Mouse (Mus musculus) kidney, embryonic 16.5 days (tissue): ENCODE results near the gene Ncoa3. TPM values are rescaled to one million over a fixed set of nuclear protein-coding genes. Genes with fewer than 3 reads are reported as not detected.

Experiments
- ATAC-seq: fragments of 200-750 bp; cut with Nextera tagmentation; 2 replicates; pipeline ENCODE4 v1.8.0; 2017; ENCODE audit warnings: moderate TSS enrichment; ENCODE audit not compliant: low FRiP score, low TSS enrichment
- H3K27ac ChIP-seq: fragments of 300-500 bp; sonication (generic); 2 replicates; pipeline ENCODE4 v1.5.1; 2014; ENCODE audit warnings: low read length
- H3K27me3 ChIP-seq: fragments of 300-500 bp; sonication (generic); 2 replicates; pipeline ENCODE4 v1.6.1; 2014; ENCODE audit warnings: low read length, control low read depth, mixed read lengths; ENCODE audit not compliant: insufficient read depth
- H3K36me3 ChIP-seq: fragments of 300-500 bp; sonication (generic); 2 replicates; pipeline ENCODE4 v1.6.1; 2014; ENCODE audit warnings: low read length, control low read depth, mixed read lengths; ENCODE audit not compliant: insufficient read depth
- H3K4me1 ChIP-seq: fragments of 300-500 bp; sonication (generic); 2 replicates; pipeline ENCODE4 v1.6.1; 2014; ENCODE audit warnings: low read length, control low read depth, mixed read lengths; ENCODE audit not compliant: insufficient read depth
- H3K4me2 ChIP-seq: fragments of 300-500 bp; sonication (generic); replicated peaks from 2 replicates; pipeline ENCODE4 v1.6.1; 2014; ENCODE audit warnings: low read depth, low read length
- H3K4me3 ChIP-seq: fragments of 300-500 bp; sonication (generic); 2 replicates; pipeline ENCODE4 v1.5.1; 2014; ENCODE audit warnings: mild to moderate bottlenecking, low read length
- H3K9ac ChIP-seq: fragments of 300-500 bp; sonication (generic); replicated peaks from 2 replicates; pipeline ENCODE4 v1.6.1; 2014; ENCODE audit warnings: low read length
- H3K9me3 ChIP-seq: fragments of 300-500 bp; sonication (generic); 2 replicates; pipeline ENCODE4 v1.6.1; 2016; ENCODE audit warnings: low read length, control low read depth
- WGBS: fragments of 180-500 bp; shearing (Covaris S2); extraction: QIAGEN DNeasy Blood & Tissue Kit; methylation state at CpG from one replicate; pipeline ENCODE4 v1.1.7; 2014; 5-methylcytosine and 5-hydroxymethylcytosine counted together
- polyA plus RNA-seq: library from polyadenylated mRNA; unstranded; fragments of >200 nt; fragmentation: Nextera tagmentation; extraction: Ambion mirVana; gene quantifications from 2 replicates; pipeline ENCODE4 v1.2.1, GENCODE M21; 2015

Gene Ncoa3
- polyA plus RNA-seq, 1 experiment from 2014 or later = 19.1 TPM

DNA sequence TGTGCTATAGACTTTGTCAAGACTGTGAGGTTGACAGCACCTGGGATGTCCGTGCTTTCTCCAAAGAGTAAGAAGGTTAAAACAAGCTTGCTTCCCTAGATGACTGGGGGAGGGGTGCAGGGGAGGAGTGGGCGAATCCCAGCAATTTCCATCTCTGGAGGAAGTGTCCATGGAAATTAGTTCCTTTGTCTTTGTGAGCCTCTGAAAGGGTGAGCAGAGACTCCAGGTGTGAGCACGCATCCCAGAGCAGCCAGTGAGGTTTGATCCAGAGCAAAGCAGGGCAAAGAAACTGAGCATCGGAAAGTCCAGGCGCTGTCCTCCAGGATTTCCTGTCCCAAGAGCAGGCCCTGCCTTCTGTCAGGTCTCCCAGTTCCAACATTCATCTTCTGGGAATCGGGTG lies 81.9 kb downstream of the Ncoa3 start:
- Histone ChIP-seq H3K4me2 (no peak overlapping the region), H3K9ac (no peak overlapping the region), H3K9me3 (no peaks in the 10 kb centered on the region), H3K36me3 (peaks cover 32% of the 10 kb centered on the region), H3K27me3 (no peaks in the 10 kb centered on the region), H3K4me1 (peaks cover 18% of the 10 kb centered on the region), H3K27ac (no peak overlapping the region), H3K4me3 (no peak overlapping the region)
- 57% methylated on average over 6 of the region's 6 CpGs for WGBS
- ATAC-seq = no peak

DNA sequence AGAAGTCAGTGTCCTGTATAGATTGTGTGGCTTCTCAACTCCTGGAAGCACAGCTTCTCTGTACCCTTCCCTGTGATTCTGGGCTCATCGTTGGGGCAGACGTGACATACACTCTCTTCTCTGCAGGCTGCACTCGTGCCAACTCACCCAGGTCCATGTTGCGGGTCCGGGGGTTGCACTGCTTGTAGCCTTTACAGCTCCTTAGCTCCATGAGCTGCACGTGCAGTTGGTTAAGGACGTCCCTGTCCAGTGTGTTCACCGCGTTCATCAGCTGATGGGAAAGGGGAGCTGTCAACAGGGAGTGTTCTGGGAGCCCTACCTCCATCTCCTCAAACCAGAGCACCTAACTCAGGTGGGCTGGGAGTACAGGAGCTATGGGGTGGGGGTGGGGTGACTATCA lies 84.9 kb downstream of the Ncoa3 start:
- 91% methylated on average over 9 of the region's 9 CpGs for WGBS
- H3K4me1 ChIP-seq = peaks cover 45% of the 10 kb centered on the region
- H3K36me3 ChIP-seq = peaks cover 12% of the 10 kb centered on the region; the same call in 1 of the 2 replicates
- H3K9ac ChIP-seq = no peak overlapping the region
- no peak overlapping the region for H3K4me2 ChIP-seq
- ATAC-seq = no peak
- H3K4me3 ChIP-seq = no peak overlapping the region
- H3K27me3 ChIP-seq = no peaks in the 10 kb centered on the region
- no peak overlapping the region for H3K27ac ChIP-seq
- H3K9me3 ChIP-seq = no peaks in the 10 kb centered on the region

DNA sequence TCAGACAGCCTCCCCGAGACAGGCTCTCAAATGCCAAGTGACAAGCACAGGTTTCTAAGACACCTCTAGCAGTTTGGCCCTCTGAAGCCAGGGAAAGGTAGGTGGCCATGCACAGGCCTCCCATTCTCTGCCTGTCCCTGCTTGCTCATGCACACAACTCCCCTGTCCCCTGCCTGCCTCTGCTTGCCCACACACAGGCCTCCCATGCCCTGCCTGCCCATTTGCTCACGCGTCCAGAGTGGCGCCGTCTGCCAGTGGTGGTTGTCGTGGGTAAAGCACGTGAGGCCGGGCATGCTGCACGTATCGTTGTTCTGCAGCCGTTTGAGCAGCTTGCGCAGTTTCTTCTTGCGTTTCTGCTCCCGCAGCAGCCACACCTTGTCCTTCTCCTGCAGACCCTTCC lies 86.8 kb downstream of the Ncoa3 start:
- no peak overlapping the region for H3K4me2 ChIP-seq
- WGBS = 91% methylated on average over 14 of the region's 14 CpGs
- no peak overlapping the region for H3K4me3 ChIP-seq
- peaks cover 12% of the 10 kb centered on the region; the same call in 1 of the 2 replicates for H3K36me3 ChIP-seq
- H3K4me1 ChIP-seq = peaks cover 34% of the 10 kb centered on the region
- H3K27me3 ChIP-seq = no peaks in the 10 kb centered on the region
- H3K27ac ChIP-seq = no peak overlapping the region; the same call in 1 of the 2 replicates
- H3K9ac ChIP-seq = no peak overlapping the region
- no peaks in the 10 kb centered on the region for H3K9me3 ChIP-seq
- ATAC-seq = no peak

DNA sequence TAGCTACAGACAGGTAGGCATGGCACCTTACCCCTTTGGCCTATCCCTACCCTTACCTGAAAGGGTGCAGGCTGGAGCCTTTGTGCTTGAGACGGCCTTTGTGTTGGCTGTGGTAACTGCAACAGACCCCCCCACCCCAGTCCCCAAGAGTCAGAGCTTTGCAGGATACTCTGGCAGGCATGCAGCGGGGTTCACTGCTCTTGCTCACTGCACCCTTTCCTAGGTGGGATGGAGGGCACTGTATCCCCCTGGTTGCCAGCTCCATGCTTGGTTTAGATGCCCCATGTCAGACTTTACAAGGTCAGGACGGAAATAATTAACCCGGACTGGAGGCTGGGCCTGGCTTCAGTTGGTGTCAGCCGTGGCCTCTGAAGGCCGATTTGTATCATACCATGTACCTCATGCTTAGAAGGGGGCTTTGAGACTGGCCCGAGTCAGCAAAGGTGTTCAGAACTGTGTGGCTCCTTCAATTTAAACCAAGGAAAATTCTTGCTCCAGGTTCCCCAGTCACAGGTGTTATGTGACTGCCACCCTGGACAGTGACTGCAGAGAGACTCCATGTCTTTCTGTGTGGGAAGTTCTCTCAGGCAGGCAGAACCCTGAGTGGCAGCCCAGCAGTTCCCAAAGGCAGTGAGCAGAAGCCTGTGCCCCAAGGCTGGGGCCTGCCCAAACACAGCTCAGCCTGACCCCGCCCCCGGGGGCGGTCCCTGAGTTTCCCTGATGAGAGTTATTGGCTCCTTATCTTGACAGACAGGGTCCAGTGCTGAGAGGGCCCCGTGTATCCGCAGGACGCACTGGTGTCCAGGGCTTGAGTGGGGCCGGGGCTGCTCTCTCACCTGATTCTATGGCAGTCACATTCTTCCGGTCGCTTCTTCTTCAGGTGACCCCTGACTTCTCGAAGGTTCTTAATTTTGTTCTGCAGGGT lies 87.8 kb downstream of the Ncoa3 start:
- peak overlapping the region; percentile 51 for H3K9ac ChIP-seq
- no peaks in the 10 kb centered on the region for H3K27me3 ChIP-seq
- H3K4me3 ChIP-seq = peak overlapping the region; percentile 6; the same call in 1 of the 2 replicates
- peak overlapping the region; percentile 72 for H3K27ac ChIP-seq
- peaks cover 26% of the 10 kb centered on the region for H3K4me1 ChIP-seq
- 56% methylated on average over 17 of the region's 17 CpGs for WGBS
- peaks cover 12% of the 10 kb centered on the region; the same call in 1 of the 2 replicates for H3K36me3 ChIP-seq
- ATAC-seq = peak; percentile 73
- no peaks in the 10 kb centered on the region for H3K9me3 ChIP-seq
- peak overlapping the region; percentile 37; the same call in 1 of the 2 replicates for H3K4me2 ChIP-seq

DNA sequence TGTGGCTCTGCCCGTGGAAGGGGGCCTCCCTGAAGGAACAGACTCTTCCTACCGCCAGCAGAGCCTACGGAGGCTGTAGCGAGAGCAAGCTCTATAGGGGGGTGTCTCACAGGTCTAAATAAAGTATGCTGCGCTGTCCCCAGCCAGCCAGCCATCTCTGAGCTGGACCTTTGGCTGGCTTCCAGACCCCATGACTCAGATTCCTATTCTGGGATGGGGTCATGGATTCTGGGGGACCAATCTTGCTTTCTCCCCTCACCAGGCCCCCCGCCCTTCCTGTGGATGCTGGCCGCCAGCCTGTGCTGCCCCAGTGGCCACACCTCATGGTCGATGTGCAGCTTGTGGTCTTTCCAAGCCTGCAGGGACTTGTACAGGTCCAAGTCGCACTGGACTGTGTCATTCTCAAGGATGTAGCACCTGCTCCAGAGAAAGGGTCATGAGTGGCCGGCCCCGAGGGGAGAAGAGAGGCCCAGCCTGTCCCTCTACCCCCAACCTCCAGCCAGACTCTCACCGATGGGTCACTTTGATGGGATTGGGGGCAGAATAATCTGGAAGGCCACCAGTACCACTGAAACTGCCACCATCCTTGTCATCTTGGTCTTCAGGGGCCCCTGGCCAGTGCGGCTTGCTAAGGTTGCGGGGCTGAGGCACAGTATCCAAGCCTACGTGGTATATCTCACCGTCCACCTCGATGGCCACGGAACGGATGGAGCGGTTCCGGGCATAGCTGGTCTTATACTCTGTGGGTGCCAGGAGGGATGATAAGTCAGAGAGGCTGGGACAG lies 88.7 kb downstream of the Ncoa3 start:
- Histone ChIP-seq H3K4me1 (peaks cover 34% of the 10 kb centered on the region), H3K36me3 (peaks cover 12% of the 10 kb centered on the region; the same call in 1 of the 2 replicates), H3K9ac (peak overlapping the region; percentile 51), H3K27ac (peak overlapping the region; percentile 72), H3K9me3 (no peaks in the 10 kb centered on the region), H3K27me3 (no peaks in the 10 kb centered on the region), H3K4me2 (peak overlapping the region; percentile 37; the same call in 1 of the 2 replicates), H3K4me3 (peak overlapping the region; percentile 6; the same call in 1 of the 2 replicates)
- WGBS = 73% methylated on average over 21 of the region's 21 CpGs
- no peak; the same call in 1 of the 2 replicates for ATAC-seq

DNA sequence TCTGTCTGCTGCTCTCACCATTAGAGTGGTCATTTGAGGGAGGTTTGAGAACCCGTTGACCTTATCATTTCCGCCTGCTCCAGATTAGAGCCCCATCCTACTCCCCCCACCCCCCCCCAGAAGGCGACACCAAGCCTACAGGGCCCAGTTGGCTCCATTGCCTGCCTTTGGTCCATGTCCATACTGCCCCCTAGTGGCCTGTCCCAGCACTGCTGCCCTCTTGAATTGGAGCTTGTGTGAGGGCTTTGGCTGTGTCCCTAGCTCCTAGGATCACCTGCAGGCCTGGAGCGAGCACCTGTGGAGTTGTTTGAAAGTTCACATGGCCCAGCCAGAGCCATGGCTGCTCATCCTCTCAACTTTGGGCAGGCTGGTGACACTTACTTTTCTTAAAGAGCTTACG lies 89.8 kb downstream of the Ncoa3 start:
- peaks cover 37% of the 10 kb centered on the region for H3K4me1 ChIP-seq
- no peak overlapping the region for H3K4me2 ChIP-seq
- H3K4me3 ChIP-seq = no peak overlapping the region
- no peaks in the 10 kb centered on the region for H3K9me3 ChIP-seq
- no peaks in the 10 kb centered on the region for H3K27me3 ChIP-seq
- H3K9ac ChIP-seq = no peak overlapping the region
- H3K27ac ChIP-seq = no peak overlapping the region
- H3K36me3 ChIP-seq = peaks cover 10% of the 10 kb centered on the region; the same call in 1 of the 2 replicates
- 65% methylated on average over 5 of the region's 5 CpGs for WGBS
- ATAC-seq = no peak

DNA sequence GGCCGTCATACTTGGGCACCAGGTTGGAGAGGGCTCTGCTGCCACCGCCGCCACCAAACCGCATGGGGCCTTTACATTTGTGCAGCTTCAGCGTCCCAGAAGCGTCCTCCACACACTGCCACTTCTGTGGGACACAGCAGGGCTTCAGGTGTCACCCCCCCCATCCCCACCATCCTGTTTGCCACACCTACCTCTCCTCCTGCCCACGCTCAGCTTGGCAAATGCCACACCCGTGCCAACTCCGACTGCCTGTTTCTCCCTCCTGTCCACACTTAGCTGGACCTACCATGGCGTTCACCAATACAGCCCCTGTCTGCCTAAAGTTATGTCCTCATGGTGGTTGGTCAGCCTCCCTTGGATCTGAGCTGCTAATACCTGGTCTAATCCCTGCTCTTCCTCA lies 90.2 kb downstream of the Ncoa3 start:
- H3K4me2 ChIP-seq = no peak overlapping the region
- peaks cover 37% of the 10 kb centered on the region for H3K4me1 ChIP-seq
- no peak for ATAC-seq
- H3K36me3 ChIP-seq = peaks cover 11% of the 10 kb centered on the region; the same call in 1 of the 2 replicates
- 89% methylated on average over 10 of the region's 10 CpGs for WGBS
- H3K9me3 ChIP-seq = no peaks in the 10 kb centered on the region
- no peak overlapping the region for H3K4me3 ChIP-seq
- no peaks in the 10 kb centered on the region for H3K27me3 ChIP-seq
- no peak overlapping the region for H3K27ac ChIP-seq
- H3K9ac ChIP-seq = no peak overlapping the region

DNA sequence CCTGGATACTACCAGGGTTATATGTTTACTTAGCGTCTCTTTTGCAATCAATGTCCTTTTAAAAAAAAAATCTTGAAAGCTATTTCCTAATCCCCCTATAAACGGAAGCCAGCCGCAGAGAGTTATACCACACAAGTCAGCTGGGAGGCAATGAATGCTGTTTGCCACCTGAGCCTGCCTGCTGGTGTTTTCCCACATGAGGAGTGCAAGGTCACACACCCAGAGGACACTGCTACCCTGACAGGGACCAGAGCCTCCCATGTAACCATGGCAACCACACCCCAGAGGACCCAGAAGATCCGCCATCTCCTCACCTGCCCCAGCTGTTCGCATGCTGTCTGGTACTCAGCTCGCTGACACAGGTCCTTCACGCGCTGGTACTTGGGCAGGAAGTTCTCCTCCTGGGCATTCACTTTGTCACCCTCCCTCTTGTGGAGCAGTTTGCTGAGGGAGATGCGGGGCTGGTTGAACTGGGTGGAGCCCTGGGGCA lies 91.2 kb downstream of the Ncoa3 start:
- Histone ChIP-seq H3K36me3 (peaks cover 8% of the 10 kb centered on the region; the same call in 1 of the 2 replicates), H3K27ac (no peak overlapping the region), H3K4me2 (no peak overlapping the region), H3K4me3 (no peak overlapping the region), H3K9ac (no peak overlapping the region), H3K27me3 (no peaks in the 10 kb centered on the region), H3K4me1 (peaks cover 37% of the 10 kb centered on the region), H3K9me3 (no peaks in the 10 kb centered on the region)
- ATAC-seq = no peak
- WGBS = 77% methylated on average over 9 of the region's 9 CpGs

DNA sequence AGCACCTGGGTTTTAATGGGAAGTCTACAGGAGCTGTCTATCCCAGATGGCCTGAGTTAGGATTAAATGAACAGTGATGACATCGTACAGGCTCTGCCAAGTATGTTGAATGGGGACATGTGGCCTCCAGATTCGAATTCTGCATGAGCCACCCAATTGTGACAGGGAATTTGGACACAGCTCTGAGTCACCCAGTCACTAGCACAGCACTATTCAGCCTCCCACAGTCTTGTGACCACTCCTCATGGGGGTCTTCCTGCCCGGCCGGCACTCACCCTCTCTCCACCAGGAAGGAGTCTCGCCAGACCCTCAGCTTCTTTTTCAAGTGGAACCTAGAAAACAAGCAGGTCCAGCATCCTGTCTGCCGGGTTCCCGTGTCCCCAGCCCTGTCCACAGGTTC lies 91.7 kb downstream of the Ncoa3 start:
- Histone ChIP-seq H3K36me3 (peaks cover 10% of the 10 kb centered on the region; the same call in 1 of the 2 replicates), H3K9me3 (no peaks in the 10 kb centered on the region), H3K4me1 (peaks cover 37% of the 10 kb centered on the region), H3K27me3 (no peaks in the 10 kb centered on the region), H3K4me3 (no peak overlapping the region), H3K27ac (no peak overlapping the region), H3K4me2 (no peak overlapping the region), H3K9ac (no peak overlapping the region)
- WGBS = 89% methylated on average over 7 of the region's 7 CpGs
- ATAC-seq = no peak
